Mouse (Mus musculus): ENCODE measurements at regions not wholly inside any gene's neighbourhood (a gene's known extent, or its start where the extent isn't known, plus 50 kb on each side); places are given as distances from the start of the nearest gene placed in this dataset.

DNA sequence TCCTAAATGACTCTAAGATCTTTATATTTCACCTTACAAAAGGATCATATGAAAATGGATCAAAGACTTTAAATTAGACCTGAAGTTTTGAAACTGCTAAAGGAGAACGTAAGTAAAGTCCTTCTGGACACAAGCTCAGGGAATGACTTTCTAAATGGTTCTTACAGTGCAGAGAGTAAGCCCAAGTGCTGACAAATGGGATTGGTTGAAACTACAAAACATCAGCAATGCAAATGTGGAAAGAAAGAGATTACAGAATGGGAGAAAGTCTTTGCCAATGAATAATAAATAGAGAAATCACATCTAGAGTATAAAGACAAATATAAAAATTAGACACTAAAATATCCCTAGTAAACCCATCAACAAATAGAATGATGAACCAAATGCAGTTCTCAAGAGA lies 263.9 kb downstream of the Atp10a start:
- DNase-seq (ENCODE audit: low spot score in 2 of 2), result no peak

DNA sequence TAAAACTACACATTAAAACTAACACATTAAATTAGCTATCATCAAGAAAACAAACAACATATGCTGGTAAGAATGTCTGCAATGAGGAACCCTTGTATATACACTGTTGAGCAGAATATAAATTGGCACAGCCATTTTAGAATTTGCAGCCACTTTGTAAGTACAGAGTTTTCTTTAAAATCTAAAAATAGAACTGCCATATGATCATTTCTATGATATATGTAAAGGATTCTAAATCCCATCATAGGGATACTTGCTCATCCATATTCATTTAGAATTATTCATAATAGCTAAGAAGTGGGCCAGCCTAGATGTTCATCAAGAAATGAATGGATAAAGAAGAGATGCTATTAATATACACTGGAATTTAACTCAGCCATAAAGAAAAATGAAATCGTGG lies 264.3 kb downstream of the Atp10a start:
- no peak for DNase-seq (ENCODE audit: low spot score in 2 of 2)

DNA sequence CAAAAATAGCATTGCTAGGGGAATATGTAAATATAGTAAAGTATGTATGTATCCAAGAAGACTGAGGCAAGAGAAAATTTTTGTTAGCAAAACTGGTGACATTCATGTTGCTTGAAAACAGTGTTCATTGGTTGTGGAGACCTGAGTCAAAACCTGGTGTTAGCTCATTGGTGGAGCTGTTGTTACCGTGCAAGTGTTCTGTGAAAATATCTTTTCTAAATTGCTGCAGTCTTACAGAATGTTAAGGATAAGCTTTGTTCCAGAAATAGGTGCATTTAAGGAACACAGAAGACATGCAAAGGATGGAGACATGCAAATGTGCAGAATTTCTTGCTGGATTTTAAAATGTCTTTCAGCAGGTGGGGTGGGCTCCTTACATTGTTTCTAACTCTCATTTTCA lies 269.0 kb downstream of the Atp10a start:
- DNase-seq (ENCODE audit: low spot score in 2 of 2), result no peak

DNA sequence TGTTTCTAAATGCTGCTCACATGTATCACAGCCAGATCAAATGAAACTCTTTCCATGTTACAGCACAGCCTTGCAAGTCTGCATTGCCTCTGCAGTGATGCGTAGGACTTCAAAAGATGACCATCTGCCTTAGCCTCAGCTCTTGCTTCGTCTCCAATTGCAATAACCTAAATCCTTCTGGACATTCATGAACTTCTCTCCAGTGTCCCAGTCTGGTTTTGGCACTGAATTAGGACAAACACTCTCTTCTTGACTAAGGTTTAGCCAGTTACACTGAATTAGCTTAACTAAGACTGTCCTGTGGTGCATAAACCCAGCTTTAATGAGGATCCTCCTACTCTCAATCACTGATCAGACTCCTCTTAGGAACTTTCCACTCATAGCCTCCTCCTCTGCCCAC lies 269.4 kb downstream of the Atp10a start:
- DNase-seq (ENCODE audit: low spot score in 2 of 2), result no peak

DNA sequence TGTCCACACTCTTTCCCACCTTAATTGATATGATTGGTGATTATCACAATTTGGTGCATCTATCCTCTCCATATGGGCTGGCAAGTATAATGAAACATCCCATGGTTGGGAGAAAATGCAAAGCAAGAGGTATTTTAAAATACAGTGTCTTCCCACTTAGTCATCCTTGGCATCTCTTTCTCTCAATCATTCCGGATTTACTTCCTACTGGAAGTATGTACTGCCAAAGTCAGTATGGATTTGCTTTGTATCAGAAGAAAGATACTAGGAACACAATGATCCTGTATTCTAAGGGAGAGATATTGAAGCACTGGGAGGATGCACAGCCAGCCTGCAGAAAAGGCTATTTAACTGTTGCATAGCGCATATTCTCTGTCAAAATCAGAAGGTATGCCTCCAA lies 271.1 kb upstream of the Ube3a start:
- DNase-seq (ENCODE audit: low spot score in 2 of 2), result no peak

DNA sequence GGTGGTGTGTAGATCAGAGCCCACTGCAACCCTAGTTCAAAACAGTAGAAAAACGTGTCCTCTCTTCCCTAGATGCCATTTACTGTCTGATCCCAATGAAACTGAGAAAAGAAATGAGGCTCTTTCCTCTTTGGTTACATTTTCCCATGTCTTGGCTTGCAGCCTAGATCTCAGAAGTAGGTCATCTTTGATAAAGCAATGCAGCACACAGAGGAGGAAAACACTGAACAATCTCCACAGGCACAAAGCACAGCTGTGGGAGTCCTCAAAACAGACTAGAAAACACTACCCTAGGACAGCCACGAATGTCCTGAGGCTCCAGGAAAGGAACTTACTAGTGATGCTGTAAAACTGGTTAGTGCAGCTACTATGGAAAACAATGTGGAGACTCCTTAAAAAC lies 221.4 kb upstream of the Ube3a start:
- peak in 1 of 2 experiments; percentile 24 for DNase-seq (ENCODE audit: low spot score in 2 of 2)

DNA sequence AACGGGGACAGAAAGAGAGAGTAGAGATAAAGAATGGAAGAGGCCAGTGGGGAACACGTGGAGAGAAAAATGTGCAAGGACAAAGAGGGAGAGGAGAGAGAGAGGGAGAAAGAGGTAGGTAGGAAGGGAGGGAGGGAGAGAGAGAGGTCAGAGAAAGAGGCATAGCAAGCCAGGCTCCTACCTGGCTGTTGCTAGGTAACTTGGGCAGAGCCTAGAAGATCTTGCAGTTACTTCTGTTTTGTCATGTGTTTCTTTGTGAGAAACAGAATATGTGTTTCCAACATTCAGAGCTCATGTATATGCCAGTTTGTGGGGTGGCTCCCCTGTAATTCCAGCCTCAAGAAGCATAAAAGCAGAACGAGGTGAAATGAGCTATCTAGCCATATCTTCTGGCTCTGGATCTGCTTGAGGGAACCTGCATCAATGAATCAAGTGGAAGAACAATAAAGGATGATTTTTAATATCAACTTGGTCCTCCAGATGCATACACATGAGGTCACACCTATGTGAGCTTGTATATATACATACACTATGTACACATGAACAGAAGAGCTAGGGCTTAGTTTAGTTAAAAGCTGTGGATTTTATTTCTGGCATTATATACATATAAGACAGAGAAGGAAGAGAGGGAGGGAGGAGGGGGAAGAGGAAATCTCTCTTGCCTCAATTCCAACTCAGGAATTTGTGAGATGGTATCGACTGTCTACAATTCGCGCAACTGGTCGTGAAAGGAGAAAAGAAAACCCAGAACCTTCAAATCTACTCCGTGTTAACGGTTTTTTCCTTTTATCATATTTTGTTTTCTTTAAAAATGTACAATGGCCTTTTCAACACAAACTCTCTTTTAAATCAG lies 214.9 kb upstream of the Ube3a start:
- DNase-seq (ENCODE audit: low spot score in 2 of 2), result no peak

DNA sequence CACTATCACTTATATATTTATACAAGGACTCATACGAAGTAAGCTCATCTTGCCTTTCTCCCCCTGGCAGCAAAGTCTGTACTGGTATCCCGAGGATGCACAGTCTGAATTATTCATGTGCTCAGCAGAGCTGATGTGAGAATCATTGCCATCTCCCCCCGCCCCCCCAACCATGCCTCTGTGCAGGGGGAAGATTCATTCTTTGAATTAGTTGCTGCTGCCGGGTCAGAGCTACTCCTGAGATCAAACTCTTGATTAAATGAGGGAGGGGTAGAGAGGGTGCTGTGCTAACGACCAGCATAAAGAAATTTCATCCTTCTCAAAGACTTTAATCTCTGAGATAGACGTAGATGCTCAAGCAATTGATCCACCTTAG lies 214.3 kb upstream of the Ube3a start:
- DNase-seq (ENCODE audit: low spot score in 2 of 2), result no peak

DNA sequence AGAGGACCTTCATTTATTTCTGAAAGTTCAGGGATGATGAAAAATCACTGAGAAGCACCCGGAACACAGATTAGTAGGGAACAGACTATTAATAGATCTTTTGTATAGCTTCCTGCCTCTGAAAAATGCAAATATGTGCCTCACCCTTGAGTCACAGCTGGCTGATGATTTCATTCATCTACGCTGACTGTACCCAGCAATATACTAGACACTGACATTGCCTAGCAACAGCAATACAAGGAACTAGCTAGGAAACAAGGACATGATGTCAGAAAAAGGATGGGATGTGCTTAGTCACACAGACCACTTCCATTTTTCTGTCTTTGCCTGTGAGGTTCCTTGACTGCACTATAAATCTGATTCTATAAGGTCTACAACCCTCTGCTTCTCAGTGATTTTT lies 201.1 kb upstream of the Ube3a start:
- DNase-seq (ENCODE audit: low spot score in 2 of 2), result peak; percentile 6 to 13
